Mouse (Mus musculus): Measurements from ENCODE around the gene Rbm4. TPM values are rescaled to one million over a fixed set of nuclear protein-coding genes. Genes with fewer than 3 reads are reported as not detected.

Gene Rbm4
- polyA plus RNA-seq, 1 experiment from 2014 or later = 59.8 TPM

DNA sequence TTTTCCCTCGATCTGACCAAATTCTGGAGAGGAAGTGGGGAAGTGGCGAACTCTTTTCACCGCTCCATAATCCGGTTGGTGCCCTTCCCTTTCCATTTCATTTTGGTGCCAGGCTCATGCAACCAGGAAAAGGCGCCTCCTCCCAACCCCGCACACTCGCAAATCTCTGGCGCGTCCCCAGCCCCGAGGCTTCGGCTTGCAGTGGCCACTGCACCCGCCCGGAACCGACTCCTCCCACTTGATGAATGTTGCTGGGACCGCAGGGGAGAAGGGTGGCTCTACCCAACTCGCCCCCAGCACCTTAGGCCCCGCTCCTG, 17.0 kb upstream of the Rbm4 start:
- peak overlapping the region; percentile 94 for H3K27ac ChIP-seq (ENCODE audit: low read depth)
- no peaks in the 10 kb centered on the region for H3K27me3 ChIP-seq (replicated peaks; ENCODE audit: control insufficient read depth, insufficient read depth, low read length)
- no peaks in the 10 kb centered on the region for H3K36me3 ChIP-seq (ENCODE audit: control insufficient read depth, insufficient read depth, low read length)
- peaks cover 14% of the 10 kb centered on the region; the same call in 1 of the 2 replicates for H3K4me1 ChIP-seq (replicated peaks; ENCODE audit: control insufficient read depth, insufficient read depth, low read length)
- under 1% methylated on average over 17 of the region's 17 CpGs for WGBS
- H3K4me2 ChIP-seq (ENCODE audit: low read length) = peak overlapping the region; percentile 95
- peak overlapping the region; percentile 97 for H3K4me3 ChIP-seq (ENCODE audit: low read depth, low read length)
- no peak for DNase-seq (ENCODE audit: low spot score)
- no peaks in the 10 kb centered on the region for H3K9me3 ChIP-seq (ENCODE audit: control insufficient read depth, low read length)
- H3K9ac ChIP-seq (ENCODE audit: low read length) = peak overlapping the region; percentile 82
- ATAC-seq (replicated peaks; ENCODE audit: low FRiP score, low TSS enrichment, low read depth) = no peak

DNA sequence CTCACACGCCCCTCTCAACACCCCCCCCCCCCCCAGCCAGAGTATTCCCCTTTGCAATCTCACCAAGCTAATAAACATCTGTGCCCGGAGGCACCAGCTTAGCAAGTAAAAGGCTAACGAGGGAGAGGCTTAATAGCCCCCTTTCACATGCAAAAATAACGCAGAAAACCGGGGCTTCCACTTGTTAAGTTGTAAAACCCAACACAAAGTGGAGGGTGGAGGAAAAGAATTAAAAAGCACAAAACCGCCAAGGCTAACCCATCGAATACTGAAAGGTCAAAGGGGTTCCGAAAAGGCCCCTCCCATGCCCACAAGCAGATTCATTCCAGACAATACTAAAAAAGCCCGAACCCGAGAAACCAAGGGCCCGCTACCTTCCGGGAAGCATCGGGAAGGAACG, 16.6 kb upstream of the Rbm4 start:
- no peaks in the 10 kb centered on the region for H3K36me3 ChIP-seq (ENCODE audit: control insufficient read depth, insufficient read depth, low read length)
- H3K9ac ChIP-seq (ENCODE audit: low read length) = peak overlapping the region; percentile 82
- no peaks in the 10 kb centered on the region for H3K27me3 ChIP-seq (replicated peaks; ENCODE audit: control insufficient read depth, insufficient read depth, low read length)
- ATAC-seq (replicated peaks; ENCODE audit: low FRiP score, low TSS enrichment, low read depth) (no peak), DNase-seq (ENCODE audit: low spot score) (no peak)
- H3K4me3 ChIP-seq (ENCODE audit: low read depth, low read length) = peak overlapping the region; percentile 97
- H3K9me3 ChIP-seq (ENCODE audit: control insufficient read depth, low read length) = no peaks in the 10 kb centered on the region
- H3K4me1 ChIP-seq (replicated peaks; ENCODE audit: control insufficient read depth, insufficient read depth, low read length) = peaks cover 14% of the 10 kb centered on the region; the same call in 1 of the 2 replicates
- H3K27ac ChIP-seq (ENCODE audit: low read depth) = 0 out of 2 replicates have a peak overlapping the region, but pooled peaks have one; percentile 94
- peak overlapping the region; percentile 95 for H3K4me2 ChIP-seq (ENCODE audit: low read length)
- WGBS = under 1% methylated on average over 14 of the region's 14 CpGs

DNA sequence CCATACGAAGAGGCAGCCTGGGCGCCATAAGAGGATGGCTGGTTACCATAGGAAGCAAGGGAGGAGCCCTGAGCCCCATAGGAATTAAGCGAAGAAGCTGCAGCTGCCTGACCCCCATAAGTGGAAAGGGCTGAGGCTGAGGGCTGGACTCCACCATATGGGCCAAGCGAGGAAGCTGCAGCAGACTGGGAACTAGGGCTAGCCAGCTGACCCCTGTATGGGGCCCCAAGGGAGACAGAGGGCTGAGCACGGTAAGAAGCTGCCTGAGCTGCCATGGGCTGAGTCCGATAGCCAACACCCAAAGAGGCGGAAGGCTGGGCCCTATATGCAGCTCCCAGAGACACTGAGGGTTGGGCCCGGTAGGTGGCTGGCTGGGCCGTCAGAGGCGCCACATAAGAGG, 9.6 kb upstream of the Rbm4 start:
- H3K4me3 ChIP-seq (ENCODE audit: low read depth, low read length) = no peak overlapping the region
- H3K27me3 ChIP-seq (replicated peaks; ENCODE audit: control insufficient read depth, insufficient read depth, low read length) = no peaks in the 10 kb centered on the region
- no peak overlapping the region for H3K4me2 ChIP-seq (ENCODE audit: low read length)
- peaks cover 55% of the 10 kb centered on the region for H3K36me3 ChIP-seq (ENCODE audit: control insufficient read depth, insufficient read depth, low read length)
- H3K27ac ChIP-seq (ENCODE audit: low read depth) = no peak overlapping the region
- H3K9ac ChIP-seq (ENCODE audit: low read length) = no peak overlapping the region
- no peaks in the 10 kb centered on the region for H3K9me3 ChIP-seq (ENCODE audit: control insufficient read depth, low read length)
- WGBS = 83% methylated on average over 8 of the region's 10 CpGs
- peaks cover under 1% of the 10 kb centered on the region; the same call in 1 of the 2 replicates for H3K4me1 ChIP-seq (replicated peaks; ENCODE audit: control insufficient read depth, insufficient read depth, low read length)
- ATAC-seq (replicated peaks; ENCODE audit: low FRiP score, low TSS enrichment, low read depth) = no peak
- no peak for DNase-seq (ENCODE audit: low spot score)

DNA sequence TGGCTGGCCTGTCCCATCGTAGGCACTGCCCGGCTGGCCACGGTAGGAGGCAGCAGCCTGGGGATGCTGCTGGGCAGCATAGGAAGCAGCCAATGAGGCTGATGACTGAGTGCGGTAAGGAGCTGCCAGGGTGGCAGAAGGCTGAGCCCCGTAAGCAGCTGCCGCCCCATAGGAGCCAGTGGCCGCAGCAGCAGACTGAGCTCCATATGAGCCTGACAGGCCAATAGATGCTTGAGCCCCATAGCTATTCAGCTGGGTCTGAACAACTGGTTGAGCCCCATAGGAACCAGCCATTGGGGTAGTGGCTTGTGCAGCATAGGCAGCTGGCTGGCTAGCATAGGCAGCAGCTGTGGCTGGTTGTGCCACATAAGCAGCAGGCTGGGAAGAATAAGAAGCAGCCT, 9.0 kb upstream of the Rbm4 start:
- H3K4me3 ChIP-seq (ENCODE audit: low read depth, low read length) = no peak overlapping the region
- H3K27me3 ChIP-seq (replicated peaks; ENCODE audit: control insufficient read depth, insufficient read depth, low read length) = no peaks in the 10 kb centered on the region
- no peak overlapping the region for H3K4me2 ChIP-seq (ENCODE audit: low read length)
- no peaks in the 10 kb centered on the region for H3K9me3 ChIP-seq (ENCODE audit: control insufficient read depth, low read length)
- ATAC-seq (replicated peaks; ENCODE audit: low FRiP score, low TSS enrichment, low read depth) = no peak
- H3K9ac ChIP-seq (ENCODE audit: low read length) = no peak overlapping the region
- WGBS = 96% methylated on average over 7 of the region's 7 CpGs
- H3K36me3 ChIP-seq (ENCODE audit: control insufficient read depth, insufficient read depth, low read length) = peaks cover 60% of the 10 kb centered on the region
- H3K4me1 ChIP-seq (replicated peaks; ENCODE audit: control insufficient read depth, insufficient read depth, low read length) = no peaks in the 10 kb centered on the region
- no peak for DNase-seq (ENCODE audit: low spot score)
- H3K27ac ChIP-seq (ENCODE audit: low read depth) = no peak overlapping the region

DNA sequence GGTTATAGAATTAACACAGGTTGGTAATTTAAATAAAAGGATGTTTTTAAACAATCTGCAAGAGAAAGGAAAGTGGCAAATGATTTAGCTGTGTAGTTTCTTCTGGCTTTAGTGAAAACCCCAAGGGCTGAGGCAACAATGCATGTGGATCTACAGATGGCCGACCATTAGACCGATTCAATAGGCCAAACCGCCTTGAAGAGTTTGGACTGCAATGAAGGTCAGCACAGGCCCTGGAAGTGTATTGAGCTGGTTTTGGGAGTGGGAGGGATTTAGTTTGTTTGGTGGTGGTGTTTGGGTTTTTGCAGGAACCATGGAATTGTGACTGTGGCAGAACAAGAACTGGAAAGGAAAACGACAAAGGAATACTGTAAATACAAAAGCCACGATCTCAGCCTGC, 5.4 kb upstream of the Rbm4 start:
- Histone ChIP-seq H3K36me3 (ENCODE audit: control insufficient read depth, insufficient read depth, low read length) (peaks cover 68% of the 10 kb centered on the region), H3K9ac (ENCODE audit: low read length) (no peak overlapping the region)
- 91% methylated on average over 5 of the region's 5 CpGs for WGBS

DNA sequence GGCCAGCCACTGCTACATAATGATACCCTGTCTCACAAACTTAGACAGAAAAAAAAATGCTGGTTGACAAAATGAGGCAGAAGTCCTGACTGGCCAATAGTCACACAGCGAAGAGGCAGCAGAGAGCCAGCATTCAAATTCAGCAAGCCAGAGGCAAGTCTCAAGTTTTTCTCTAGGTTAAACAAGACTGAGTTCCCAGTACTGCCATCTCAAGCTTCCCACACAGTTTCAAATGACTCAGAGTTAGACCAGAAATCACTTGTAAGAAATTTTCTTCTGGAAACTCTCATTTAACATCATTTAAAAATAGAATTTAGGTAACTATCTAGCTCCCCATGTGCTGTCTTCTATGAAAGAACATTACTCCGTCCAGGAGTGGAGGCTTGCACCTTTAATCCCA, 4.1 kb upstream of the Rbm4 start:
- ATAC-seq (replicated peaks; ENCODE audit: low FRiP score, low TSS enrichment, low read depth) = no peak

More for the DNA sequence above, 5.4 kb upstream of the Rbm4 start:
- no peak overlapping the region for H3K27ac ChIP-seq (ENCODE audit: low read depth)
- no peaks in the 10 kb centered on the region for H3K9me3 ChIP-seq (ENCODE audit: control insufficient read depth, low read length)
- H3K4me1 ChIP-seq (replicated peaks; ENCODE audit: control insufficient read depth, insufficient read depth, low read length) = 0 out of 2 replicates have a peak, but pooled peaks cover 5% of the 10 kb centered on the region
- no peak overlapping the region for H3K4me2 ChIP-seq (ENCODE audit: low read length)
- no peak overlapping the region for H3K4me3 ChIP-seq (ENCODE audit: low read depth, low read length)
- no peak for DNase-seq (ENCODE audit: low spot score)
- H3K27me3 ChIP-seq (replicated peaks; ENCODE audit: control insufficient read depth, insufficient read depth, low read length) = no peaks in the 10 kb centered on the region
- no peak for ATAC-seq (replicated peaks; ENCODE audit: low FRiP score, low TSS enrichment, low read depth)

DNA sequence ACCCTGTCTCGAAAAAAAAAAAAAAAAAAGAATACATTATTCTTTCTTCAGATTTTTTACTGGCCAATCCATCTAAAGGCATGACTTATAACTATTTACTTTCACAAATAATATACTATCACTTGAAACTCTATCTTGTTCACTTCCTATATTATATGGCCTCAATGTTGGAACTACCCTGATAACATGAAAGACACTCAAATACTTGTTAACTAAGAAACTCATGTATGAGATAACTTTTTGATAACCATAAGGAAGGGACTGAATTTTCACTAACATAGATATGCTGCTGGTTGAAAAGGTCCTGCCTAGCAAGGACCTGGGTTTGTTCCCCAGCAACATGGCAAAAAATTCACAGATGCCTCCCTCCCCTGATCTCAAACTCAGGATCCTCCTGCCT, 2.2 kb upstream of the Rbm4 start:
- WGBS = 71% methylated on average over 1 of the region's 1 CpGs
- H3K9me3 ChIP-seq (ENCODE audit: control insufficient read depth, low read length) = no peaks in the 10 kb centered on the region
- no peak for ATAC-seq (replicated peaks; ENCODE audit: low FRiP score, low TSS enrichment, low read depth)

More for the DNA sequence above, 4.1 kb upstream of the Rbm4 start:
- DNase-seq (ENCODE audit: low spot score) = no peak
- Histone ChIP-seq H3K27me3 (replicated peaks; ENCODE audit: control insufficient read depth, insufficient read depth, low read length) (no peaks in the 10 kb centered on the region), H3K4me1 (replicated peaks; ENCODE audit: control insufficient read depth, insufficient read depth, low read length) (0 out of 2 replicates have a peak, but pooled peaks cover 5% of the 10 kb centered on the region), H3K27ac (ENCODE audit: low read depth) (no peak overlapping the region), H3K9ac (ENCODE audit: low read length) (no peak overlapping the region), H3K36me3 (ENCODE audit: control insufficient read depth, insufficient read depth, low read length) (peaks cover 58% of the 10 kb centered on the region), H3K9me3 (ENCODE audit: control insufficient read depth, low read length) (no peaks in the 10 kb centered on the region), H3K4me2 (ENCODE audit: low read length) (no peak overlapping the region), H3K4me3 (ENCODE audit: low read depth, low read length) (no peak overlapping the region)
- 97% methylated on average over 2 of the region's 2 CpGs for WGBS

DNA sequence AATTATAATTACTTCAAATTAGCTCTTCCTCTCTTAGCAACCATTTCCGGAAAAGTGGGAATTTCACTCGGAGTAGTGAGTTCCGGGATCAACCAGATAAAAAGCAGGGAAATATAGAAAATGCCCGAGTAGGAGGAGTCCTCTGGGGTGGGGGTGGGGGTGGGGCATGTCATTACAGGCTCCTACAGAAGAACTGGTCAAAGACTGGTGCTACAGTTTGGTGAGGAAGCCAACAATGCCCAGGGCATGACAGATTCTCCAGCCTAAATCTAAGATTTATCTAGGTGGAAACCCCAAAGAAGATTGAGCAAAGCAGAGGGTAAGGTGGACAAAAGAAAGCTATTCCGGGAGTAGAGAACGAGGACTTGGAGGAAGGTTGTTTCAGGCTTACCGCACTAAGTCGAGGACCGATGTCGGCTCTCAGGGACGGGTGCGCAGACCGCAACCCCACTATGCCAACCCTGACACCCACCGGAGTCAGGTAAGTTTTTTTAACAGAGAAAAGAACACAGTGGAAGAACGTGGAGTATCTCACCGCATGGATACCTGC, 345 bp downstream of the Rbm4 start:
- ATAC-seq (replicated peaks; ENCODE audit: low FRiP score, low TSS enrichment, low read depth) (peak; percentile 61), DNase-seq (ENCODE audit: low spot score) (no peak)
- H3K36me3 ChIP-seq (ENCODE audit: control insufficient read depth, insufficient read depth, low read length) = peaks cover 46% of the 10 kb centered on the region
- no peaks in the 10 kb centered on the region for H3K27me3 ChIP-seq (replicated peaks; ENCODE audit: control insufficient read depth, insufficient read depth, low read length)
- H3K4me2 ChIP-seq (ENCODE audit: low read length) = peak overlapping the region; percentile 93
- H3K4me1 ChIP-seq (replicated peaks; ENCODE audit: control insufficient read depth, insufficient read depth, low read length) = peaks cover 18% of the 10 kb centered on the region
- H3K27ac ChIP-seq (ENCODE audit: low read depth) = peak overlapping the region; percentile 86
- WGBS = under 1% methylated on average over 16 of the region's 16 CpGs
- H3K9me3 ChIP-seq (ENCODE audit: control insufficient read depth, low read length) = no peaks in the 10 kb centered on the region
- H3K4me3 ChIP-seq (ENCODE audit: low read depth, low read length) = peak overlapping the region; percentile 95
- peak overlapping the region; percentile 86 for H3K9ac ChIP-seq (ENCODE audit: low read length)

More for the DNA sequence above, 2.2 kb upstream of the Rbm4 start:
- no peaks in the 10 kb centered on the region for H3K27me3 ChIP-seq (replicated peaks; ENCODE audit: control insufficient read depth, insufficient read depth, low read length)
- no peak overlapping the region for H3K4me2 ChIP-seq (ENCODE audit: low read length)
- H3K4me3 ChIP-seq (ENCODE audit: low read depth, low read length) = no peak overlapping the region
- peaks cover 52% of the 10 kb centered on the region for H3K36me3 ChIP-seq (ENCODE audit: control insufficient read depth, insufficient read depth, low read length)
- H3K9ac ChIP-seq (ENCODE audit: low read length) = no peak overlapping the region
- no peak overlapping the region for H3K27ac ChIP-seq (ENCODE audit: low read depth)
- peaks cover 15% of the 10 kb centered on the region for H3K4me1 ChIP-seq (replicated peaks; ENCODE audit: control insufficient read depth, insufficient read depth, low read length)
- DNase-seq (ENCODE audit: low spot score) = no peak

DNA sequence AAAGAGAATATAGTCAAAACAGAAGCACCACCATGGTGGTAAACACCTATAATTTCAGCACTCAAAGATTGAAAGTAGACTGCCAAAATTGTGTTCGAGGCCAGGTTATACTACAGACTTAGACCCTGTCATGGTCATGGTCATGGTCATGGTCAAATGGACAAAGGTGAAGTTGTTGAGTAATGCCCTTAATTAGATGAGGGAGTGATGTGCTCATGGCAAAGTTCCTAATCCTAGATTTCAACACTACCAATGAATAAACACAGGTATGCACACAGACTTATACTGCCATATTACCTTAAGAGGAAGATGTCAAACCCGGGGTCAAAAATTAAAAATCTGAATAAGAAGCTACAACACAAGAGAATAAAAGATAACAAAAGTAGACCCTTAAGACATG, 7.4 kb downstream of the Rbm4 start:
- H3K27ac ChIP-seq (ENCODE audit: low read depth) = no peak overlapping the region
- peaks cover 94% of the 10 kb centered on the region for H3K36me3 ChIP-seq (ENCODE audit: control insufficient read depth, insufficient read depth, low read length)
- WGBS = 92% methylated on average over 2 of the region's 2 CpGs
- ATAC-seq (replicated peaks; ENCODE audit: low FRiP score, low TSS enrichment, low read depth) (no peak), DNase-seq (ENCODE audit: low spot score) (no peak)
- H3K9me3 ChIP-seq (ENCODE audit: control insufficient read depth, low read length) = no peaks in the 10 kb centered on the region
- no peak overlapping the region for H3K4me2 ChIP-seq (ENCODE audit: low read length)
- no peak overlapping the region for H3K9ac ChIP-seq (ENCODE audit: low read length)
- H3K27me3 ChIP-seq (replicated peaks; ENCODE audit: control insufficient read depth, insufficient read depth, low read length) = no peaks in the 10 kb centered on the region
- H3K4me3 ChIP-seq (ENCODE audit: low read depth, low read length) = no peak overlapping the region
- H3K4me1 ChIP-seq (replicated peaks; ENCODE audit: control insufficient read depth, insufficient read depth, low read length) = peaks cover 6% of the 10 kb centered on the region; the same call in 1 of the 2 replicates
